ENCODE assay signal across 32 mouse cellular contexts in the genomic region with DNA sequence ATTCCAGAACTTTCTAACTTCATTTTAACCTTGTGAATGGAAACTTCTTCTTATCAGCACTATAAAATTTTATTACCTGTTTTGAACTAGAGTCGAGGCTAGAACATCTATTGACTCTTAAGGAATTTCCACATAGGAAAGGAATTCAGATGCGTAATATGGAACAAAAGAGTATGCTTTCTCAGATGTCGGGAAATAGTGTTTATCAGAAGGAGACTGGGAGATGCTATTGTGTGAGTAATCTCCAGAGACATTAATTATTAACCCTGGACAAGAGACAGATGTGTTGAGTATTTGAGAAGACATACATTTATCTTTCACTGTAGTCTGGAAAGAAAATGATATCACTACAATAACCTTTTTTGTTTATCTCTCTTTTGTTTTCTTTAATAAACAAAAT.
"Had no signal": no experiment of that assay in that cellular context is flagged by ENCODE, and none has a peak within 500 bp of the region (broad histone marks: within the 10 kb centered on the region; RNA-seq: fewer than 3 reads in every experiment).

No protein-coding gene starts in this region.

- H3K9me3 ChIP-seq: limb, embryonic 10.5 days; limb, embryonic 12.5 days; limb, embryonic 13.5 days; limb, embryonic 15.5 days; liver, embryonic 12.5 days; liver, embryonic 13.5 days; liver, embryonic 15.5 days; lung, embryonic 15.5 days; megakaryocyte, embryonic 14.5 days; midbrain, embryonic 10.5 days; midbrain, embryonic 12.5 days; midbrain, embryonic 13.5 days; midbrain, embryonic 15.5 days; neural tube, embryonic 12.5 days had no signal

- H3K36me3 ChIP-seq: limb, embryonic 10.5 days; limb, embryonic 12.5 days; limb, embryonic 13.5 days; limb, embryonic 15.5 days; liver, embryonic 12.5 days; liver, embryonic 13.5 days; liver, embryonic 15.5 days; lung, embryonic 15.5 days; midbrain, embryonic 10.5 days; midbrain, embryonic 12.5 days; midbrain, embryonic 13.5 days; midbrain, embryonic 15.5 days; neural tube, embryonic 12.5 days had no signal

- H3K4me2 ChIP-seq: limb, embryonic 12.5 days; limb, embryonic 13.5 days; limb, embryonic 15.5 days; liver, embryonic 11.5 days; liver, embryonic 12.5 days; liver, embryonic 13.5 days; liver, embryonic 15.5 days; lung, embryonic 14.5 days; lung, embryonic 15.5 days; midbrain, embryonic 11.5 days; midbrain, embryonic 12.5 days; midbrain, embryonic 13.5 days; midbrain, embryonic 15.5 days; neural tube, embryonic 12.5 days had no signal

- H3K27ac ChIP-seq: limb, embryonic 10.5 days; limb, embryonic 12.5 days; limb, embryonic 13.5 days; limb, embryonic 15.5 days; liver, embryonic 12.5 days; liver, embryonic 13.5 days; liver, embryonic 14.5 days; liver, embryonic 15.5 days; lung, embryonic 15.5 days; macrophage; midbrain, embryonic 10.5 days; midbrain, embryonic 12.5 days; midbrain, embryonic 13.5 days; midbrain, embryonic 15.5 days; neural tube, embryonic 12.5 days had no signal

- H3K27me3 ChIP-seq: limb, embryonic 12.5 days; limb, embryonic 13.5 days; limb, embryonic 15.5 days; liver, embryonic 12.5 days; liver, embryonic 13.5 days; liver, embryonic 15.5 days; lung, embryonic 15.5 days; megakaryocyte, embryonic 14.5 days; midbrain, embryonic 12.5 days; midbrain, embryonic 13.5 days; midbrain, embryonic 15.5 days; neural tube, embryonic 12.5 days had no signal

- DNase-seq: left cerebral cortex, postnatal 4 days; liver; liver, embryonic 13.5 days; liver, postnatal 0 days; lung, adult 18-20 months; lung, adult 2 months; lung, embryonic 14.5 days; lung, postnatal 10 days; lung, postnatal 14 days; lung, postnatal 36 days; lung, postnatal 4 days; midbrain, embryonic 14.5 days had no signal

- H3K4me1 ChIP-seq: limb, embryonic 10.5 days; limb, embryonic 12.5 days; limb, embryonic 13.5 days; limb, embryonic 15.5 days; liver, embryonic 12.5 days; liver, embryonic 13.5 days; liver, embryonic 15.5 days; lung, embryonic 15.5 days; megakaryocyte, embryonic 14.5 days; midbrain, embryonic 10.5 days; midbrain, embryonic 12.5 days; midbrain, embryonic 13.5 days; midbrain, embryonic 15.5 days; neural tube, embryonic 12.5 days had no signal

- H3K4me3 ChIP-seq: limb, embryonic 10.5 days; limb, embryonic 12.5 days; limb, embryonic 13.5 days; limb, embryonic 15.5 days; liver, embryonic 12.5 days; liver, embryonic 13.5 days; liver, embryonic 15.5 days; lung, embryonic 15.5 days; megakaryocyte, embryonic 14.5 days; midbrain, embryonic 10.5 days; midbrain, embryonic 12.5 days; midbrain, embryonic 13.5 days; midbrain, embryonic 15.5 days; myocyte; neural tube, embryonic 12.5 days had no signal

- ATAC-seq: liver, embryonic 12.5 days; liver, postnatal 0 days; lung, postnatal 0 days; midbrain, embryonic 13.5 days; midbrain, embryonic 15.5 days; midbrain, embryonic 16.5 days had no signal

- H3K9ac ChIP-seq: limb, embryonic 12.5 days; limb, embryonic 13.5 days; limb, embryonic 15.5 days; liver, embryonic 12.5 days; liver, embryonic 13.5 days; liver, embryonic 14.5 days; liver, embryonic 15.5 days; liver, postnatal 0 days; lung, embryonic 14.5 days; lung, embryonic 15.5 days; midbrain, embryonic 12.5 days; midbrain, embryonic 13.5 days; midbrain, embryonic 15.5 days; neural tube, embryonic 12.5 days had no signal
